Mouse (Mus musculus): ENCODE results near the gene Tmem38b. TPM values are rescaled to one million over a fixed set of nuclear protein-coding genes. Genes with fewer than 3 reads are reported as not detected.

Gene Tmem38b
- total RNA-seq, 2 experiments from 2014 or later = 11.0 to 14.0 TPM

DNA sequence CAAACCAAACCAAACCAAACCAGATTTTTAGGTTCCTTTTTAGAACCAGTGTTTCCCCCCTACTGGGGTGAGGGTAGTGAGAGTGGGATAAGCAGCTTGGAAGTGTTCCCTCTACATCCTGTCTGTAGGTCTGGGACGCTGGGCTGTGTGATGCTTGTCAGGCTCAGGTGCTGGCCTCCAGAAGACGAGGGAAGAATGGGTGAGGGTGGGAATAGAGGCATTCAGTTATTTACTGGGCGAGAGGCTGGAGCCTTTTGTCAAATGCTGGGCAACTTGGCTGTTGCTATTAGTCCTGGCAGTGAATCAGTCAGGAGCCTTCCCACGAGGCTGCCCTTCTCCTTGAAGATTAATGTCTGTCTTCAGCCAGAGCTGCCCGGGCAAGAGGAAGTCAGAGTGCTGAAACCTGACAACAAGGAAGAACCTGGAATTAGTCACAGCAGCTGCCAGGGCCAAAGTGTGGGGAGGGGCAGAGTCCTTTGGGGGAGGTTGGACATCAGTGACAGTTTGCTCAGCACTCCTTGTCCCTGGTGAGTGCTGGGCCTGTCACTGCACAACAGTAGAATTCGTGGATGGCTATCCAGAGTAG lies 74.6 kb downstream of the Tmem38b start:
- H3K4me3 ChIP-seq = no peak overlapping the region
- TF ChIP-seq CTCF (IDR thresholded peaks at IDR 0.05) = no peak
- H3K27ac ChIP-seq = no peak overlapping the region
- intact Hi-C loops (cut with DNase I) = no loop called here
- DNase-seq (ENCODE audit: extremely low spot score in 1 of 2, low spot score in 2 of 2) = no peak

DNA sequence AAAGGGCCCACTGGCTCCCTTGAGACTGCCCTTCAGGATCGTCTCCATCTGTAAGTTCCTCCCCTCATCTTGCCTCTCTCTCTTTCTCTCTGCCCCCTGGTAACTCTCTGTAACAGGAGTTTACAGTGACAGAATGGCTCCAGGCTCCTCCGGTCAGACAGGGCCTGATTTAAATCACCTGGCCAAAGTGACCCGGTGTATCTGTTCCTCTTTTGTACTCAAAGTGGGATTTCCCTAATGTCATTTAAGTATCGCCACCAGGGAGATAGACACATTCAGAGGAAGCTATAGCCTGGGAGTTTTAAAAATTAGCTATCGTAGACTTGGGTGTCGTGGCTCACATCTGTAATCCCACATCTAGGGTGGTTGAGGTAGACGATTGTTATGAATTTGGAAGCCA lies 78.5 kb downstream of the Tmem38b start:
- no peak overlapping the region for H3K27ac ChIP-seq
- TF ChIP-seq CTCF (IDR thresholded peaks at IDR 0.05) = no peak
- intact Hi-C loops (cut with DNase I) = no loop called here
- H3K4me3 ChIP-seq = no peak overlapping the region
- no peak for DNase-seq (ENCODE audit: extremely low spot score in 1 of 2, low spot score in 2 of 2)

DNA sequence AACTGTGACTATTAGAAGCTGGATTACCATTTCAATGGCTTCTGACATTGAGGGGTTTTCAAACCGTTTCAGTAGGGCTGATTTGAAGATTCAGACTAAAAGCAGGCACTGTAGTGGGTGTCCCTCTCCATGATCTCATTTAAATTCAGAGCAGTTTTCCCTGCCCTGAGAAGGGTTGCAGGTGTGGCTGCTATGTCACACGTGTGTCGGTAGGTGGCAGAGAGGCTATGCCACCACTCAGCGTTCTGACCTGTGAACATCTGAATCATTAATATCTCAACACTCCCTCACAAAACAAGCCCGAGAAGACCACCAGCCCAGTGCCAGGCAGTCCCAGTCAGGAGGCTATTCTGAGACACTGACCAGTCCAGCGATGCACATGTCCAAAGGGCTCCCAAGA lies 79.7 kb downstream of the Tmem38b start:
- intact Hi-C loops (cut with DNase I) = no loop called here
- no peak overlapping the region for H3K27ac ChIP-seq
- no peak overlapping the region for H3K4me3 ChIP-seq
- TF ChIP-seq CTCF (IDR thresholded peaks at IDR 0.05) = peak; percentile 45
- no peak for DNase-seq (ENCODE audit: extremely low spot score in 1 of 2, low spot score in 2 of 2)

DNA sequence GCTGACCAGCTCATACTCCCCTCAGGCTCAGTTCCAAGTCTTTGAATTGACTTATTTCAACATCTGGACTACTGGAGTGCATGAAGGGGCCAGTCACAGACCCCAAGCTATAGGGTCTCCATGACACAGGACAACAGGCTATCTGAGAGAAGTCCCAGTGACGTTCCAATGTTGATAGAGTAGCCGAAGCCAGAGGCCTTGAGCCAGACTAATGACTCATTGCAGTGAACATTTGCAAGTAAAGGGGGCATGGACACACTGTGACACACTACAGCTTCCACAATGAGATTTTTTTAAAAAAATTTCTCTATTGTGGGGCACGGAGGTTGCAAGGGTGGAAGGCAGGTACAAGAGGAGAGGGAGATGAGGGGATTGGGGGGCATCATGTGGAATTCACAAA lies 81.2 kb downstream of the Tmem38b start:
- intact Hi-C loops (cut with DNase I) = no loop called here
- DNase-seq (ENCODE audit: extremely low spot score in 1 of 2, low spot score in 2 of 2) = no peak
- TF ChIP-seq CTCF (IDR thresholded peaks at IDR 0.05) = no peak
- H3K4me3 ChIP-seq = no peak overlapping the region
- H3K27ac ChIP-seq = no peak overlapping the region

Other genes starting within 250 kb of the Tmem38b start
- 10 to 100 TPM; 35.0 to 38.4 TPM for gene Fsd1l, start 194.6 kb upstream of the Tmem38b start, total RNA-seq (2021)
- 10 to 100 TPM; 27.4 to 28.2 TPM for gene Fktn, start 112.0 kb upstream of the Tmem38b start, total RNA-seq (2021)
- gene Tal2, start 46.3 kb upstream of the Tmem38b start, total RNA-seq (2021) = under 1 TPM; 0.11 to 0.19 TPM

All from left cerebral cortex, adult 2 months (tissue).